Mouse (Mus musculus) adrenal gland, postnatal 0 days (tissue): ENCODE results near the gene Clic1. TPM values are rescaled to one million over a fixed set of nuclear protein-coding genes. Genes with fewer than 3 reads are reported as not detected.

ENCODE experiments used
- polyA plus RNA-seq: library from polyadenylated mRNA; unstranded; fragments of >200 nt; fragmentation: Nextera tagmentation; extraction: Ambion mirVana; gene quantifications from 2 replicates; pipeline ENCODE4 v1.2.1, GENCODE M21; 2015

Gene Clic1
- polyA plus RNA-seq, 1 experiment from 2014 or later = 309 TPM

Other genes starting within 250 kb of the Clic1 start
- 2,316 and 6,586 TPM in 2 replicates for gene Cyp21a1, start 245.4 kb upstream of the Clic1 start, polyA plus RNA-seq
- gene Stk19, start 213.0 kb upstream of the Clic1 start, polyA plus RNA-seq = 37.9 and 41.1 TPM in 2 replicates
- 34.6 and 62.4 TPM in 2 replicates for gene Dxo, start 212.9 kb upstream of the Clic1 start, polyA plus RNA-seq
- gene Skiv2l, start 199.8 kb upstream of the Clic1 start, polyA plus RNA-seq = 23.8 and 36.5 TPM in 2 replicates
- gene Nelfe, start 199.6 kb upstream of the Clic1 start, polyA plus RNA-seq = 56.9 and 73.9 TPM in 2 replicates
- gene Cfb, start 187.4 kb upstream of the Clic1 start, polyA plus RNA-seq = 27.2 and 40.8 TPM in 2 replicates
- 1.6 and 1.9 TPM in 2 replicates for gene Zbtb12, start 170.5 kb upstream of the Clic1 start, polyA plus RNA-seq
- gene Gm20547, start 167.9 kb upstream of the Clic1 start, polyA plus RNA-seq = not detected in 2 replicates
- 37.4 and 41.0 TPM in 2 replicates for gene C2, start 151.7 kb upstream of the Clic1 start, polyA plus RNA-seq
- 45.4 and 52.6 TPM in 2 replicates for gene Ehmt2, start 151.5 kb upstream of the Clic1 start, polyA plus RNA-seq
- gene Slc44a4, start 135.5 kb upstream of the Clic1 start, polyA plus RNA-seq = 1.1 TPM in 2 replicates
- 24.3 and 32.3 TPM in 2 replicates for gene Neu1, start 118.7 kb upstream of the Clic1 start, polyA plus RNA-seq
- 1.4 and 1.6 TPM in 2 replicates for gene Hspa1b, start 90.7 kb upstream of the Clic1 start, polyA plus RNA-seq
- not detected in 2 replicates for gene Gm20481, start 80.1 kb upstream of the Clic1 start, polyA plus RNA-seq
- 11.8 and 21.4 TPM in 2 replicates for gene Hspa1a, start 77.8 kb upstream of the Clic1 start, polyA plus RNA-seq
- 0.11 and 0.17 TPM in 2 replicates for gene Hspa1l, start 77.3 kb upstream of the Clic1 start, polyA plus RNA-seq
- gene Lsm2, start 68.1 kb upstream of the Clic1 start, polyA plus RNA-seq = 62.8 and 87.8 TPM in 2 replicates
- 31.9 and 37.8 TPM in 2 replicates for gene Vars, start 49.0 kb upstream of the Clic1 start, polyA plus RNA-seq
- 0.21 and 0.35 TPM in 2 replicates for gene Vwa7, start 33.4 kb upstream of the Clic1 start, polyA plus RNA-seq
- gene Sapcd1, start 21.9 kb upstream of the Clic1 start, polyA plus RNA-seq = 4.2 and 6.4 TPM in 2 replicates
- gene Msh5, start 3.2 kb upstream of the Clic1 start, polyA plus RNA-seq = 2.5 and 3.4 TPM in 2 replicates
- gene Ddah2, start 9.1 kb downstream of the Clic1 start, polyA plus RNA-seq = 134 and 219 TPM in 2 replicates
- gene Ly6g6c, start 15.4 kb downstream of the Clic1 start, polyA plus RNA-seq = 0.19 and 0.61 TPM in 2 replicates
- gene Mpig6b, start 16.2 kb downstream of the Clic1 start, polyA plus RNA-seq = 0.55 and 0.69 TPM in 2 replicates
- gene Ly6g6e, start 26.9 kb downstream of the Clic1 start, polyA plus RNA-seq = 0.12 and 0.55 TPM in 2 replicates
- gene Ly6g6d, start 28.1 kb downstream of the Clic1 start, polyA plus RNA-seq = 1.4 and 2.1 TPM in 2 replicates
- gene Ly6g6f, start 35.6 kb downstream of the Clic1 start, polyA plus RNA-seq = 0.22 and 0.73 TPM in 2 replicates
- gene Abhd16a, start 39.3 kb downstream of the Clic1 start, polyA plus RNA-seq = 94.1 and 104 TPM in 2 replicates
- not detected in 2 replicates for gene Ly6g5c, start 58.3 kb downstream of the Clic1 start, polyA plus RNA-seq
- gene Ly6g5b, start 65.5 kb downstream of the Clic1 start, polyA plus RNA-seq = 0.30 and 0.47 TPM in 2 replicates
- 14.4 and 16.6 TPM in 2 replicates for gene Gpank1, start 71.5 kb downstream of the Clic1 start, polyA plus RNA-seq
- gene Csnk2b, start 72.1 kb downstream of the Clic1 start, polyA plus RNA-seq = 161 and 223 TPM in 2 replicates
- gene D17H6S53E, start 76.4 kb downstream of the Clic1 start, polyA plus RNA-seq = 8.9 and 11.5 TPM in 2 replicates
- 26.8 and 40.5 TPM in 2 replicates for gene Apom, start 82.1 kb downstream of the Clic1 start, polyA plus RNA-seq
- 40.7 and 47.0 TPM in 2 replicates for gene Bag6, start 85.2 kb downstream of the Clic1 start, polyA plus RNA-seq
- gene Prrc2a, start 114.9 kb downstream of the Clic1 start, polyA plus RNA-seq = 64.0 and 83.9 TPM in 2 replicates
- 28.3 and 48.7 TPM in 2 replicates for gene Aif1, start 126.1 kb downstream of the Clic1 start, polyA plus RNA-seq
- gene Lst1, start 138.5 kb downstream of the Clic1 start, polyA plus RNA-seq = 25.5 and 35.9 TPM in 2 replicates
- gene Ltb, start 144.5 kb downstream of the Clic1 start, polyA plus RNA-seq = 2.1 and 4.4 TPM in 2 replicates
- gene Tnf, start 152.0 kb downstream of the Clic1 start, polyA plus RNA-seq = 0.26 and 0.39 TPM in 2 replicates
- 0.09 and 0.25 TPM in 2 replicates for gene Lta, start 155.4 kb downstream of the Clic1 start, polyA plus RNA-seq
- gene Gm16181, start 170.9 kb downstream of the Clic1 start, polyA plus RNA-seq = 0.37 TPM in 1 of 2 replicates, not detected in the other
- 9.4 and 13.5 TPM in 2 replicates for gene Atp6v1g2, start 183.7 kb downstream of the Clic1 start, polyA plus RNA-seq
- gene Nfkbil1, start 185.8 kb downstream of the Clic1 start, polyA plus RNA-seq = 15.2 and 18.3 TPM in 2 replicates
- gene Ddx39b, start 191.8 kb downstream of the Clic1 start, polyA plus RNA-seq = 140 and 197 TPM in 2 replicates
- 191 and 238 TPM in 2 replicates for gene H2-D1, start 212.8 kb downstream of the Clic1 start, polyA plus RNA-seq